Mouse (Mus musculus) small intestine, adult 2 months (tissue): ENCODE data around the gene Bok. TPM values are rescaled to one million over a fixed set of nuclear protein-coding genes. Genes with fewer than 3 reads are reported as not detected.

ENCODE experiments used
- H3K27ac ChIP-seq: fragments of 200-500 bp; 2 replicates; pipeline ENCODE4 v1.5.1; 2012; ENCODE audit warnings: low read depth, low read length, control low read depth, inconsistent platforms; ENCODE audit not compliant: insufficient read depth
- H3K27me3 ChIP-seq: fragments of 200-500 bp; 2 replicates; pipeline ENCODE4 v1.6.1; 2012; ENCODE audit warnings: mild to moderate bottlenecking, moderate library complexity, low read length, inconsistent platforms; ENCODE audit not compliant: control insufficient read depth, insufficient read depth
- H3K36me3 ChIP-seq: fragments of 200-500 bp; 2 replicates; pipeline ENCODE4 v1.6.1; 2012; ENCODE audit warnings: mild to moderate bottlenecking, low read length, control low read depth, inconsistent platforms; ENCODE audit not compliant: control insufficient read depth, insufficient read depth
- H3K4me1 ChIP-seq: fragments of 200-500 bp; 2 replicates; pipeline ENCODE4 v1.6.1; 2012; ENCODE audit warnings: low read length, inconsistent platforms, mixed read lengths; ENCODE audit not compliant: control insufficient read depth, insufficient read depth, insufficient read length
- H3K4me3 ChIP-seq: fragments of 200-500 bp; 2 replicates; pipeline ENCODE4 v1.5.1; 2012; ENCODE audit warnings: low read depth, mild to moderate bottlenecking, control low read depth, inconsistent platforms, low read length, moderate library complexity
- CTCF ChIP-seq: fragments of 200-500 bp; IDR thresholded peaks from 2 replicates; pipeline ENCODE4 v1.5.1; 2012; ENCODE audit warnings: low read depth, mild to moderate bottlenecking, control low read depth, inconsistent platforms, low read length, moderate library complexity, mixed read lengths; ENCODE audit not compliant: insufficient replicate concordance, insufficient read length; ENCODE audit errors: extremely low read depth
- POLR2A ChIP-seq: fragments of 200-500 bp; IDR thresholded peaks from 2 replicates; pipeline ENCODE4 v1.6.1; 2012; ENCODE audit warnings: low read depth, mild to moderate bottlenecking, control low read depth, inconsistent platforms, low read length, moderate library complexity
- WGBS: fragments of 180-500 bp; shearing (Covaris S2); methylation state at CpG from one replicate; pipeline ENCODE4 v1.1.7; 2018; 5-methylcytosine and 5-hydroxymethylcytosine counted together
- polyA plus RNA-seq: library from polyadenylated mRNA; depleted of rRNA; stranded (reverse); fragments of >200 nt; gene quantifications from 2 replicates; pipeline ENCODE4 v1.2.3, GENCODE M21; 2012

Bok gene
- polyA plus RNA-seq, 1 experiment: 106 TPM

GRCm38 (mm10) chr1:93702106-93702505, 16.6 kb downstream of the Bok start:
- peaks cover 4% of the 10 kb centered on the region; the same call in 1 of the 2 replicates for H3K4me1 ChIP-seq
- H3K4me3 ChIP-seq: no peak overlapping the region
- TF ChIP-seq POLR2A (no peak), CTCF (no peak)
- H3K27me3 ChIP-seq: no peaks in the 10 kb centered on the region
- 76% methylated on average over 1 of the region's 1 CpGs for WGBS
- no peak overlapping the region for H3K27ac ChIP-seq
- peaks cover 10% of the 10 kb centered on the region for H3K36me3 ChIP-seq

GRCm38 (mm10) chr1:93703472-93704048, 18.1 kb downstream of the Bok start:
- H3K4me3 ChIP-seq: no peak overlapping the region

GRCm38 (mm10) chr1:93704341-93704740, 18.9 kb downstream of the Bok start:
- H3K4me1 ChIP-seq: peaks cover 4% of the 10 kb centered on the region; the same call in 1 of the 2 replicates
- H3K4me3 ChIP-seq: no peak overlapping the region
- TF ChIP-seq POLR2A: no peak
- no peak for TF ChIP-seq CTCF
- 95% methylated on average over 9 of the region's 9 CpGs for WGBS
- H3K36me3 ChIP-seq: peaks cover 10% of the 10 kb centered on the region
- H3K27ac ChIP-seq: no peak overlapping the region
- H3K27me3 ChIP-seq: no peaks in the 10 kb centered on the region

More at GRCm38 (mm10) chr1:93703472-93704048, 18.1 kb downstream of the Bok start:
- 55% methylated on average over 10 of the region's 10 CpGs for WGBS
- TF ChIP-seq POLR2A: no peak
- TF ChIP-seq CTCF: no peak
- no peaks in the 10 kb centered on the region for H3K27me3 ChIP-seq
- H3K27ac ChIP-seq: no peak overlapping the region
- H3K4me1 ChIP-seq: peaks cover 4% of the 10 kb centered on the region; the same call in 1 of the 2 replicates
- peaks cover 10% of the 10 kb centered on the region for H3K36me3 ChIP-seq

GRCm38 (mm10) chr1:93705389-93705788, 19.9 kb downstream of the Bok start:
- H3K4me3 ChIP-seq: no peak overlapping the region
- peaks cover 4% of the 10 kb centered on the region; the same call in 1 of the 2 replicates for H3K4me1 ChIP-seq
- no peak overlapping the region for H3K27ac ChIP-seq
- H3K36me3 ChIP-seq: peaks cover 10% of the 10 kb centered on the region
- no peaks in the 10 kb centered on the region for H3K27me3 ChIP-seq
- TF ChIP-seq POLR2A (no peak), CTCF (no peak)
- WGBS: 65% methylated on average over 3 of the region's 3 CpGs

- peaks cover 34% of the 10 kb centered on the region for H3K36me3 ChIP-seq
- no peaks in the 10 kb centered on the region for H3K27me3 ChIP-seq
- peaks cover 9% of the 10 kb centered on the region for H3K4me1 ChIP-seq
- no peak overlapping the region for H3K27ac ChIP-seq
- TF ChIP-seq CTCF (no peak), POLR2A (no peak)
- no peak overlapping the region for H3K4me3 ChIP-seq
- 89% methylated on average over 2 of the region's 2 CpGs for WGBS
Observed at GRCm38 (mm10) chr1:93716166-93716565, 30.7 kb downstream of the Bok start.

DNA sequence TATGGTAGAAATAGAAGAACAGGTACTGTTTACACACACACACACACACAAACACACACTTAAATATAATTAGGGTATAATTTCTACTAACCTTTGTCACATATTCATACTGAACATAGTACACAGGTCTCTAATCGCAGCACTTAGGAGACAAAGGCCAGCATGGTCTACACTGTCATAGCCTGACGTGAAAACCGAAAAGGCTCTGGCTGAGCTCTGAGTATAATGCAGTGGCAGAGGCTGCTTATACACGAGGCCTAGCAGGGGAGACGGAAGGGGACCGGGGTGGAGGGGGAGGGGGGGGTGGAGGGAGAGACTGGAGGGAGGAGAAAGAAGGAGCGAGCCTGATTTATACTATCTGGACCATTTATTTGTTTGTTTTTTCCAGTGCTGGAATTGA, 36.1 kb downstream of the Bok start:
- 68% methylated on average over 7 of the region's 7 CpGs for WGBS
- peaks cover 11% of the 10 kb centered on the region; the same call in 1 of the 2 replicates for H3K36me3 ChIP-seq

GRCm38 (mm10) chr1:93724623-93725022, 39.2 kb downstream of the Bok start:
- 53% methylated on average over 3 of the region's 3 CpGs for WGBS
- H3K27ac ChIP-seq: peak overlapping the region; percentile 35

More for the DNA sequence above, 36.1 kb downstream of the Bok start:
- H3K4me3 ChIP-seq: no peak overlapping the region
- TF ChIP-seq POLR2A (no peak), CTCF (no peak)
- H3K27ac ChIP-seq: no peak overlapping the region
- no peaks in the 10 kb centered on the region for H3K27me3 ChIP-seq
- H3K4me1 ChIP-seq: peaks cover 11% of the 10 kb centered on the region

More at GRCm38 (mm10) chr1:93724623-93725022, 39.2 kb downstream of the Bok start:
- H3K4me1 ChIP-seq: peaks cover 13% of the 10 kb centered on the region
- H3K27me3 ChIP-seq: no peaks in the 10 kb centered on the region
- TF ChIP-seq POLR2A (no peak), CTCF (no peak)
- peaks cover 5% of the 10 kb centered on the region; the same call in 1 of the 2 replicates for H3K36me3 ChIP-seq
- no peak overlapping the region for H3K4me3 ChIP-seq
